Comparison of ENCODE assay signal across 1 mouse cellular context in the genomic region with DNA sequence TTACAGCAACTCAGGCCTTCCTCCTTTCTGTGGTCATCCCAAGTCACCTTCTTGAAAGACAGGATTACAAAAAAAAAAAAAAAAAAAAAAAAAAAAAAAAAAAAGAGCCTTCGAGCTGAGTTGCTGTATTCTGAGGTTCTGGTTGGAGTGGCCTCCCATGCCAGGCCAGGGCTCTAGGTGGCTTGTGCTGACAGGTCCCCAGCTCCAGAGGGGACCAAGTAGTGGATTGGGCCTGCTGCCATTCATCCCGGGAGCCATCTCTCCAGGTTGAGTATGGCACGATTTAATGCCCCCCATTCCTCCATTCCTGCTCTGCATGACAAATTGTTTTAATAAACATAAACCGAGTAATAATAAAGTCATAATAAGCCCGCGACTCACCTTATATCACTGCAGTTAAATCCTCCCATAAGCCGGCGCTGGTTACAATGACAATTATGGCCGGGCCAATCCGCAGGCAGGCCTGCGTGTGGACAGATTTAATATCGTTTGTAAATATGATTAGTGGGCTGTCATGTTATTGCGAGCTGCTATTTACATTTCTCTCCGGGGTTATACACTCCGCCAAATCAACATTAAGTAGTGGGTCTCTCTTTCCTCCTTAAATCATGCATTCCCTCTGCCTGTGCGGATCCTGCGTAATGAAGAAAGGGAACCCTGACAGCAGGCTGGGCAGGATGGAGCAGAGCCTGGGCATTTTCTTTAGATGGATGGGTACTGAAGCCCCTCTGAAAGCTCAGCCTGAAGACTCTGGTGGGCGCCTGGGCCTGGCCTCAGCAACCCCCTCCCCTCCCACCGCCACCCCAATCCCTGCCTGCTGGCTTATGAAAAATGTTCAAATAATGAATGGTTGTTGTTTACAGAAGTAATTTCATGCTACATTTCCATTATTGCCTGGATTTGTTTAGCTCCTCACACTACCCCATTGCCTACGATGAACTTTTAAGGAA.
TF ChIP-seq lines count a peak whose summit lies in the region.

No protein-coding gene starts in this region.

TF ChIP-seq in ES-E14, 5 proteins besides CTCF, POLR2A, EP300 and RAD21:
- TF ChIP-seq ZNF384 (IDR thresholded peaks at IDR 0.05; ENCODE audit: low read depth, low read length) (peak; percentile 45; the same call in 1 of the 2 replicates), HCFC1 (IDR thresholded peaks at IDR 0.05; ENCODE audit: borderline replicate concordance, insufficient read depth, low read length) (no peak)
